Mouse (Mus musculus): Measurements from ENCODE around the gene Numb.

DNA sequence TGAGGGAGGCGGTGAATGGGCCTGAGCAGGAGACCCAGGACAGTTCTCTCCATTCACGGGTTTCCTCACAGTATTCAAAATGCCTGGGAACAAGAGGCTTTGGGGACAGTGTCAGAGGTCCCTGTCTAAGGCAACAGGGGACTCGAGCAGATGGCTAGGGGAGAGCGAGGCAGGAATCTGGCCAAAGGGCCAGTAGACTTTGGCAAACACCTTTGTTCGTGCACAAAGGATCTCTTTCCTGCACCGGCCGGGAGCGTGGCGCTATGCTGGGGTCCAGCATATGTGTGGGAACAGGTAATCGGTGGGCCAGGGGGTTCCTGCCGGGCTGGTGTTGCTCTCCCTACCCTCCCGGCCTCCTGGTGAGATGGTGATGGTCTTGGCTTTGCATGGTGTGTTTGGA lies 146.1 kb downstream of the Numb start:
- TF ChIP-seq GATA1 (IDR thresholded peaks at IDR 0.05; ENCODE audit: borderline replicate concordance, low read length) (no peak), FLI1 (IDR thresholded peaks at IDR 0.05; ENCODE audit: low read length) (no peak)

All from megakaryocyte, embryonic 14.5 days (primary cell).